Comparison of ENCODE assay signal across 8 mouse cellular contexts in the genomic region with DNA sequence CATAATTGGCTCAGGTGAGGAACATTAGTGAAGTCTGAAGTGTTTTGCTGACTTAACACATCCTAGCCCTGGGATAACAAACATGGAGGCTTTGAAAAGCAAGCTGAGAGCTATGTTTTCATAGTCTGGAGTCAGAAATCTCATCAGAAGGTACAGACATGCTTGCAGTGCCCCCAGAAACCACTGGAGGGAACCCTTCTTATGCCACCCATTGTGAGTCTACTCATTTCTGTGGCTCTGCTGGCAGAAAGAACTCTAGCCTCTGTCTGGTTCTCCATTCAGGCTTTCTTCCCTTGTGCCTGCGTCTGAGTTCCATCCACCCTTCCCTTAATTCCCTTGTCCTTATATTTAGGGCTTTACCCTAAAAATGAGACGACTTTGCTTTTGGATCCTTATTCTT. TPM values are rescaled to one million over a fixed set of nuclear protein-coding genes. Genes with fewer than 3 reads are reported as not detected.
DNase-seq lines count a peak whose midpoint lies in the region; ATAC-seq and TF ChIP-seq lines count a peak whose summit lies in the region.

No protein-coding gene starts in this region.

- intact Hi-C loops in heart, adult 2 months (cut with DNase I): loop anchor here (5.0 to 10.0 kb wide), 2 partner anchors 139 to 281 kb away; no protein-coding TSS in a partner anchor
- intact Hi-C loops in left cerebral cortex, postnatal 4 days (cut with DNase I): loop anchor here (2.0 to 10.0 kb wide), 2 partner anchors 137 to 651 kb away; no protein-coding TSS in a partner anchor

- H3K4me3 ChIP-seq in heart, adult 2 months: no peak overlapping the region
- H3K4me3 ChIP-seq in forebrain, embryonic 16.5 days (replicated peaks; ENCODE audit: low read length): no peak overlapping the region
- H3K4me3 ChIP-seq in neural tube, embryonic 11.5 days (ENCODE audit: low read depth, low read length): no peak overlapping the region

- no peak for TF ChIP-seq EP300 in heart, adult 2 months (IDR thresholded peaks at IDR 0.05; ENCODE audit: insufficient read depth, low read depth, low read length)

- H3K27me3 ChIP-seq in heart, adult 2 months (ENCODE audit: control insufficient read depth, insufficient read depth, low read length): no peaks in the 10 kb centered on the region
- no peaks in the 10 kb centered on the region for H3K27me3 ChIP-seq in forebrain, embryonic 16.5 days (replicated peaks; ENCODE audit: control insufficient read depth, insufficient read depth, low read length)
- H3K27me3 ChIP-seq in neural tube, embryonic 11.5 days (ENCODE audit: control insufficient read depth, insufficient read depth, low read length): no peaks in the 10 kb centered on the region

- WGBS in heart, adult 2 months: 36% methylated on average over 2 of the region's 2 CpGs
- 37% methylated on average over 2 of the region's 2 CpGs for WGBS in forebrain, embryonic 16.5 days
- WGBS in neural tube, embryonic 11.5 days: 42% methylated on average over 2 of the region's 2 CpGs

- no peaks in the 10 kb centered on the region for H3K9me3 ChIP-seq in forebrain, embryonic 16.5 days (ENCODE audit: control insufficient read depth, low read length)
- H3K9me3 ChIP-seq in neural tube, embryonic 11.5 days (ENCODE audit: control insufficient read depth, low read length): no peaks in the 10 kb centered on the region

- ATAC-seq in forebrain, embryonic 16.5 days: peak; percentile 80
- ATAC-seq in neural tube, embryonic 11.5 days (ENCODE audit: insufficient read depth, low FRiP score, low TSS enrichment): peak; percentile 63; the same call in 1 of the 2 replicates

- H3K9ac ChIP-seq in heart, adult 2 months (ENCODE audit: low read depth, low read length): no peak overlapping the region
- H3K9ac ChIP-seq in forebrain, embryonic 16.5 days (replicated peaks; ENCODE audit: low read depth, low read length): no peak overlapping the region
- no peak overlapping the region for H3K9ac ChIP-seq in neural tube, embryonic 11.5 days (ENCODE audit: low read length)

- no peaks in the 10 kb centered on the region for H3K79me2 ChIP-seq in heart, adult 2 months (replicated peaks; ENCODE audit: control insufficient read depth, insufficient read depth, low read length)

- DNase-seq in heart, adult 2 months: peak; percentile 14 to 34
- no peak for DNase-seq in heart, adult 11 months
- DNase-seq in cerebellum, adult 11-12 months: peak; percentile 15
- DNase-seq in kidney, adult 9 months: peak; percentile 71
- peak; percentile 74 for DNase-seq in left cerebral cortex, postnatal 4 days
- peak; percentile 69 for DNase-seq in neural tube, embryonic 11.5 days (ENCODE audit: low spot score)
- DNase-seq in T-cell, adult 2 months (ENCODE audit: low spot score): no peak

- no peaks in the 10 kb centered on the region for H3K36me3 ChIP-seq in heart, adult 2 months (ENCODE audit: control insufficient read depth, insufficient read depth, low read length)
- no peaks in the 10 kb centered on the region for H3K36me3 ChIP-seq in forebrain, embryonic 16.5 days (ENCODE audit: control insufficient read depth, insufficient read depth)
- H3K36me3 ChIP-seq in neural tube, embryonic 11.5 days (ENCODE audit: control insufficient read depth, insufficient read depth, low read length): no peaks in the 10 kb centered on the region

- H3K4me2 ChIP-seq in forebrain, embryonic 16.5 days (ENCODE audit: low read length): no peak overlapping the region
- no peak overlapping the region for H3K4me2 ChIP-seq in neural tube, embryonic 11.5 days (ENCODE audit: low read depth)

- TF ChIP-seq CTCF in heart, adult 2 months (IDR thresholded peaks at IDR 0.05): peak; percentile 78

- TF ChIP-seq POLR2A in heart, adult 2 months (IDR thresholded peaks at IDR 0.05; ENCODE audit: insufficient read depth, low read depth, low read length): no peak

- no peak overlapping the region for H3K27ac ChIP-seq in heart, adult 2 months
- no peak overlapping the region for H3K27ac ChIP-seq in forebrain, embryonic 16.5 days (ENCODE audit: low read length)
- no peak overlapping the region for H3K27ac ChIP-seq in neural tube, embryonic 11.5 days (ENCODE audit: low read depth, low read length)

- H3K4me1 ChIP-seq in heart, adult 2 months (ENCODE audit: control insufficient read depth, insufficient read depth, low read length): no peaks in the 10 kb centered on the region
- H3K4me1 ChIP-seq in forebrain, embryonic 16.5 days (replicated peaks; ENCODE audit: control insufficient read depth, insufficient read depth, low read length): no peaks in the 10 kb centered on the region
- H3K4me1 ChIP-seq in neural tube, embryonic 11.5 days (ENCODE audit: control insufficient read depth, insufficient read depth, low read length): no peaks in the 10 kb centered on the region

RNA-seq across cellular contexts. Expression of a gene that starts 16.2 kb away (rescaled TPM):
- not detected for total RNA-seq in heart, adult 2 months (2021)
- polyA plus RNA-seq in heart, adult 2 months (2012; rRNA removed): not detected in 2 replicates
- polyA plus RNA-seq in forebrain, embryonic 16.5 days (2015; fragmentation: Nextera tagmentation; extraction: Ambion mirVana): not detected in 2 replicates
- total RNA-seq in left cerebral cortex, postnatal 4 days (2021): under 1 TPM; 0.46 to 0.70 TPM
- 0.15 TPM in 1 of 2 replicates, not detected in the other for polyA plus RNA-seq in neural tube, embryonic 11.5 days (2014; fragmentation: Nextera tagmentation; extraction: Ambion mirVana)

Comparison
In these comparisons a context has a peak if more than half of its experiments do, and no peak if none do; other contexts are left out.
1. DNase-seq: peak in heart, adult 2 months (2 of 2), cerebellum, adult 11-12 months (single experiment), kidney, adult 9 months (single experiment), left cerebral cortex, postnatal 4 days (single experiment) and neural tube, embryonic 11.5 days (single experiment); none in heart, adult 11 months (single experiment) and T-cell, adult 2 months (single experiment).